8 mouse cellular contexts compared by ENCODE assay signal in the genomic region with DNA sequence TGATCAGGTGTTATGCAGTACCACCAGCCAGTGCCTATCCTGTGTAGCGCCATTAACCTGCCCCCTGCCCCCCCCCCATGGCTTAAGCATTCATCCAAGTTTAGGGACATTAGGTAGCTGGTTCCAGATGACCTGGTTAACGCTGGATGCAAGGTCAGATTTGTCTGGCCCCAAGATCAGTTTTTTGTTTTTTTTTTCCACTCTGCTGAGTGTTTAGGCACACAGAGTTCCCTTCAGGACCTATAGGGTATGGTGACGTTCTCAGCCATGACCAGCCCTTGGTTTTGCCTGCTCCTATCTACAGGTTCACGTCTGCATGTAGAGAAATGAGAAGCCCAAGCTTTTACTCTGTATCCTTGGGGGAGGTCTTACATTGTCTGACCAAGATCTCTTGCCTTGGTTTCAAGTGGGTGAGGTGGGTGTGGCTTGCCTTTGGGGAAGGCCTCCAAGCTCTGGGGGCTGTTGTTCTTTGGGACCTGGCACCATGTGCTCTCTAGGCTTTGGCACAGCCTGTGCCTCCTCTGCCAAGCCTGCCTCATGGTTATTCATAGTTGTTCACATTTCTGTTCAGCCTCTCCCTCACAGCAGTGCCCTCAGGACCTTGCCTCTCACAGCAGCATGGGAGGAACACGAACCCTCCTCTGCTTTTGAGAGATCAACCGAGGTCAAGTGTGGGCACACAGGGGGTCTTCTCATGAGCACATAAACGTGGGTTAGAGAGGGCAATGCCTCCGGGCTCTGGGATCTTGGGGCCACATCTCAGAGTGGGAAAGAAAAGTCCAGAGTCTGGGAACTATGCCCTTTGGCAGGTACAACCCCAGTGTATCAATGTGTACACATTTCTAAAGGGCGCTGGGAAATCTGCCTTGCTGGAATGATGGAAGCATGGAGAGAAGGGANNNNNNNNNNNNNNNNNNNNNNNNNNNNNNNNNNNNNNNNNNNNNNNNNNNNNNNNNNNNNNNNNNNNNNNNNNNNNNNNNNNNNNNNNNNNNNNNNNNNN.
A peak's percentile ranks its signal among the peaks of the same experiment; 100 is the strongest.
DNase-seq lines count a peak whose midpoint lies in the region; ATAC-seq and TF ChIP-seq lines count a peak whose summit lies in the region.

No protein-coding gene starts in this region.

- H3K36me3 ChIP-seq in hindbrain, embryonic 14.5 days (replicated peaks; ENCODE audit: control insufficient read depth, insufficient read depth): no peaks in the 10 kb centered on the region

- H3K4me1 ChIP-seq in hindbrain, embryonic 14.5 days (replicated peaks; ENCODE audit: control insufficient read depth, insufficient read depth, low read length): peaks cover 24% of the 10 kb centered on the region

- H3K27ac ChIP-seq in hindbrain, embryonic 14.5 days: peak overlapping the region; percentile 54; the same call in 1 of the 2 replicates

- H3K9ac ChIP-seq in hindbrain, embryonic 14.5 days: no peak overlapping the region

- WGBS in hindbrain, embryonic 14.5 days: 63% methylated on average over 9 of the region's 9 CpGs

- no peaks in the 10 kb centered on the region for H3K27me3 ChIP-seq in hindbrain, embryonic 14.5 days (ENCODE audit: control insufficient read depth, insufficient read depth, low read length)

- ATAC-seq in hindbrain, embryonic 14.5 days (ENCODE audit: low FRiP score): peak; percentile 76; the same call in 1 of the 2 replicates
- ATAC-seq in megakaryocyte progenitor cell, adult 5-6 weeks (replicated peaks; ENCODE audit: poor library complexity): no peak

- no peak for TF ChIP-seq CTCF in brain, embryonic 14.5 days (IDR thresholded peaks at IDR 0.05; ENCODE audit: borderline replicate concordance, extremely low read depth, insufficient read depth, insufficient read length)

- TF ChIP-seq POLR2A in brain, embryonic 14.5 days (IDR thresholded peaks at IDR 0.05; ENCODE audit: borderline replicate concordance, extremely low read depth, insufficient read depth, insufficient read length, poor library complexity, severe bottlenecking): no peak

- no peaks in the 10 kb centered on the region for H3K9me3 ChIP-seq in hindbrain, embryonic 14.5 days (ENCODE audit: control insufficient read depth, low read length)

- H3K4me2 ChIP-seq in hindbrain, embryonic 14.5 days (replicated peaks): no peak overlapping the region

- no peak overlapping the region for H3K4me3 ChIP-seq in hindbrain, embryonic 14.5 days (replicated peaks; ENCODE audit: low read length)

- intact Hi-C loops in left cerebral cortex, postnatal 10 days (cut with DNase I): loop anchor here (10.0 kb wide), 1 partner anchor 453 kb away; no protein-coding TSS in a partner anchor

- peak; percentile 9 for DNase-seq in adrenal gland, postnatal 10 days
- DNase-seq in adrenal gland, postnatal 14 days: no peak
- DNase-seq in brain, embryonic 14.5 days (ENCODE audit: low read depth): peak; percentile 91
- DNase-seq in hindbrain, embryonic 14.5 days (ENCODE audit: low spot score): no peak
- peak; percentile 42 to 45 for DNase-seq in left cerebral cortex, postnatal 10 days (ENCODE audit: extremely low spot score in 1 of 2, low spot score in 2 of 2)
- no peak for DNase-seq in lung, postnatal 4 days
- DNase-seq in thymus, postnatal 10 days (ENCODE audit: low spot score in 2 of 2): no peak

Comparison
In these comparisons a context has a peak if more than half of its experiments do, and no peak if none do; other contexts are left out.
1. DNase-seq: peak in adrenal gland, postnatal 10 days (single experiment), brain, embryonic 14.5 days (single experiment) and left cerebral cortex, postnatal 10 days (2 of 2); none in adrenal gland, postnatal 14 days (single experiment), hindbrain, embryonic 14.5 days (single experiment), lung, postnatal 4 days (0 of 2) and thymus, postnatal 10 days (0 of 2).